Mouse (Mus musculus) kidney, adult 2 months (tissue): ENCODE data around the gene Ftsj1.

ENCODE experiments used
- CTCF ChIP-seq: fragments of 200-500 bp; conservative IDR thresholded peaks from 2 replicates; pipeline ENCODE4 v1.5.1; 2011; ENCODE audit warnings: low read depth, mild to moderate bottlenecking, control low read depth, low read length, moderate library complexity, mixed read lengths; ENCODE audit not compliant: insufficient read depth, insufficient read length
- POLR2A ChIP-seq: fragments of 200-500 bp; IDR thresholded peaks from one replicate; pipeline ENCODE4 v1.6.1; 2011; ENCODE audit warnings: low read depth, low read length, control low read depth

GRCm38 (mm10) chrX:8233602-8234001 lies 18.6 kb downstream of the Ftsj1 start:
- TF ChIP-seq CTCF (no peak), POLR2A (no peak)
